Mouse (Mus musculus) small intestine, adult 2 months (tissue): Measurements from ENCODE around the gene Col6a4. TPM values are rescaled to one million over a fixed set of nuclear protein-coding genes. Genes with fewer than 3 reads are reported as not detected.
A peak's percentile ranks its signal among the peaks of the same experiment; 100 is the strongest.

Experiments
- H3K27ac ChIP-seq: fragments of 200-500 bp; 2 replicates; pipeline ENCODE4 v1.5.1; 2012; ENCODE audit warnings: low read depth, low read length, control low read depth, inconsistent platforms; ENCODE audit not compliant: insufficient read depth
- H3K27me3 ChIP-seq: fragments of 200-500 bp; 2 replicates; pipeline ENCODE4 v1.6.1; 2012; ENCODE audit warnings: mild to moderate bottlenecking, moderate library complexity, low read length, inconsistent platforms; ENCODE audit not compliant: control insufficient read depth, insufficient read depth
- H3K36me3 ChIP-seq: fragments of 200-500 bp; 2 replicates; pipeline ENCODE4 v1.6.1; 2012; ENCODE audit warnings: mild to moderate bottlenecking, low read length, control low read depth, inconsistent platforms; ENCODE audit not compliant: control insufficient read depth, insufficient read depth
- H3K4me1 ChIP-seq: fragments of 200-500 bp; 2 replicates; pipeline ENCODE4 v1.6.1; 2012; ENCODE audit warnings: low read length, inconsistent platforms, mixed read lengths; ENCODE audit not compliant: control insufficient read depth, insufficient read depth, insufficient read length
- H3K4me3 ChIP-seq: fragments of 200-500 bp; 2 replicates; pipeline ENCODE4 v1.5.1; 2012; ENCODE audit warnings: low read depth, mild to moderate bottlenecking, control low read depth, inconsistent platforms, low read length, moderate library complexity
- CTCF ChIP-seq: fragments of 200-500 bp; IDR thresholded peaks from 2 replicates; pipeline ENCODE4 v1.5.1; 2012; ENCODE audit warnings: low read depth, mild to moderate bottlenecking, control low read depth, inconsistent platforms, low read length, moderate library complexity, mixed read lengths; ENCODE audit not compliant: insufficient replicate concordance, insufficient read length; ENCODE audit errors: extremely low read depth
- POLR2A ChIP-seq: fragments of 200-500 bp; IDR thresholded peaks from 2 replicates; pipeline ENCODE4 v1.6.1; 2012; ENCODE audit warnings: low read depth, mild to moderate bottlenecking, control low read depth, inconsistent platforms, low read length, moderate library complexity
- WGBS: fragments of 180-500 bp; shearing (Covaris S2); methylation state at CpG from one replicate; pipeline ENCODE4 v1.1.7; 2018; 5-methylcytosine and 5-hydroxymethylcytosine counted together
- polyA plus RNA-seq: library from polyadenylated mRNA; depleted of rRNA; stranded (reverse); fragments of >200 nt; gene quantifications from 2 replicates; pipeline ENCODE4 v1.2.3, GENCODE M21; 2012

The Col6a4 gene
- polyA plus RNA-seq, 1 experiment, result 25.0 TPM

GRCm38 (mm10) chr9:106126786-106127251, 30.2 kb upstream of the Col6a4 start:
- 53% methylated on average over 2 of the region's 2 CpGs for WGBS
- no peak for TF ChIP-seq CTCF
- TF ChIP-seq POLR2A, result no peak
- Histone ChIP-seq H3K27ac (no peak overlapping the region), H3K4me3 (no peak overlapping the region), H3K36me3 (no peaks in the 10 kb centered on the region), H3K4me1 (no peaks in the 10 kb centered on the region), H3K27me3 (no peaks in the 10 kb centered on the region)

- WGBS, result 49% methylated on average over 4 of the region's 4 CpGs
- Histone ChIP-seq H3K27me3 (no peaks in the 10 kb centered on the region), H3K27ac (no peak overlapping the region), H3K36me3 (no peaks in the 10 kb centered on the region), H3K4me1 (no peaks in the 10 kb centered on the region), H3K4me3 (no peak overlapping the region)
- TF ChIP-seq CTCF (peak; percentile 43; the same call in 1 of the 2 replicates), POLR2A (no peak)
Observed at GRCm38 (mm10) chr9:106123599-106123998, 27.0 kb upstream of the Col6a4 start.

GRCm38 (mm10) chr9:106119075-106119474, 22.5 kb upstream of the Col6a4 start:
- H3K27ac ChIP-seq, result no peak overlapping the region
- no peaks in the 10 kb centered on the region for H3K4me1 ChIP-seq
- 77% methylated on average over 9 of the region's 9 CpGs for WGBS
- no peaks in the 10 kb centered on the region for H3K27me3 ChIP-seq
- H3K36me3 ChIP-seq, result no peaks in the 10 kb centered on the region
- no peak overlapping the region for H3K4me3 ChIP-seq
- TF ChIP-seq POLR2A (no peak), CTCF (no peak)

GRCm38 (mm10) chr9:106115801-106116424, 19.3 kb upstream of the Col6a4 start:
- Histone ChIP-seq H3K4me1 (no peaks in the 10 kb centered on the region), H3K4me3 (no peak overlapping the region), H3K27me3 (no peaks in the 10 kb centered on the region), H3K27ac (no peak overlapping the region), H3K36me3 (no peaks in the 10 kb centered on the region)
- WGBS, result 36% methylated on average over 13 of the region's 13 CpGs
- TF ChIP-seq CTCF, result no peak
- no peak for TF ChIP-seq POLR2A

DNA sequence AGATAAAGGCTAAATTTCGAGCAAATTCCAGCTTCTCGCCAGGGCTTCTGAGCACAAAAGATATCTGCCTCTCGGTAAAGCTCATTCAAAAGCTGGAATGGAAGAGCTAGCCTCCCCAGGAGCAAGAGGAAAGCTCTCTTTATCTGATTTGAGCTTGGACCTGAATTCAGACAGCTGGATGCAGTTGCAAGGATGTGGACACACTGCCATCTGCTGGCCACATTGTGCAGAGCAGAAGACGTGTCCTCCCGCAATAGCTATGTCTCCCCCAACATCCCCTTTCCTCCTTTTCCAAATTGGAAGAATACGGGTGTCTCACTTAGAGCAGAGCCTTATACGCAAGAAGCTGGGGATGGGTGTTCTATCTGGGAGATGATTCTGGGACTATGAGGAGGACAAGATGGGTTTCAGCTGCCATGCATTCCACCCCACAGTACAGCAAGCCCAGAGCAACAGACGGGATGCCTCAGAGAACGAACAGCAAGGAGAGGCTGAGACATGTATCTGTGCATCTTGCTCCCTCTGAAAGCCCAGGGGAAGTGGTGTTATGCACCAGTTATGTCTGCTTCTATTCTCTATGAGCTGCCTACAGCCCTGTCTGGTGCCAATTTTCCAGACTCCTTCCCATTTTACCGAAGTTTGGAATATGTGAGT, 16.3 kb upstream of the Col6a4 start:
- Histone ChIP-seq H3K4me3 (no peak overlapping the region), H3K4me1 (no peaks in the 10 kb centered on the region), H3K27me3 (no peaks in the 10 kb centered on the region), H3K36me3 (no peaks in the 10 kb centered on the region), H3K27ac (no peak overlapping the region)
- WGBS, result 26% methylated on average over 10 of the region's 10 CpGs
- TF ChIP-seq CTCF (peak; percentile 81; the same call in 1 of the 2 replicates), POLR2A (no peak)

- H3K4me1 ChIP-seq, result no peaks in the 10 kb centered on the region
- H3K36me3 ChIP-seq, result no peaks in the 10 kb centered on the region
- WGBS, result 68% methylated on average over 9 of the region's 9 CpGs
- H3K27me3 ChIP-seq, result no peaks in the 10 kb centered on the region
- no peak overlapping the region for H3K27ac ChIP-seq
- TF ChIP-seq CTCF (no peak), POLR2A (no peak)
- no peak overlapping the region for H3K4me3 ChIP-seq
Observed at GRCm38 (mm10) chr9:106106241-106106640, 9.7 kb upstream of the Col6a4 start.

DNA sequence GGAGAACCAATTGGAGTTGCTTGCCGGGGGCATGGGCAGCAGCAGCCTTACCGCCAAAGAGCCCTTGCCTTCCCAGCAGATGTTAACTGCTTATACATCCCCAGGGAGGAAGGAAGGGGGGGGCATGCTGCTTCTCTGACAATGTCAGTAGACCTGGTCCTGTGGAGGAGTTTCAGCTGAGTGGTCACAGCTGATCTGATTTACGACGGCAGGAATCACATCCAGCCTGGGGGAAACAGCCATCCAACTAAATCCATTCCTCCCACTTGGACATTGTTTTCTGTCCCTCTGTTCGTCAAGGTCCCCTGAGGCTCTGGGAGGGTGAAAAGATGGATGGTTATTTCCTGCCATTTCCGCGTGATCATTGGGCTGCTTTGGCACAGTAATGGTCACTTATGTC, 7.8 kb upstream of the Col6a4 start:
- Histone ChIP-seq H3K4me3 (no peak overlapping the region), H3K4me1 (no peaks in the 10 kb centered on the region), H3K27me3 (no peaks in the 10 kb centered on the region), H3K36me3 (no peaks in the 10 kb centered on the region), H3K27ac (no peak overlapping the region)
- TF ChIP-seq CTCF (no peak), POLR2A (no peak)
- 87% methylated on average over 7 of the region's 7 CpGs for WGBS
